In the genomic region with DNA sequence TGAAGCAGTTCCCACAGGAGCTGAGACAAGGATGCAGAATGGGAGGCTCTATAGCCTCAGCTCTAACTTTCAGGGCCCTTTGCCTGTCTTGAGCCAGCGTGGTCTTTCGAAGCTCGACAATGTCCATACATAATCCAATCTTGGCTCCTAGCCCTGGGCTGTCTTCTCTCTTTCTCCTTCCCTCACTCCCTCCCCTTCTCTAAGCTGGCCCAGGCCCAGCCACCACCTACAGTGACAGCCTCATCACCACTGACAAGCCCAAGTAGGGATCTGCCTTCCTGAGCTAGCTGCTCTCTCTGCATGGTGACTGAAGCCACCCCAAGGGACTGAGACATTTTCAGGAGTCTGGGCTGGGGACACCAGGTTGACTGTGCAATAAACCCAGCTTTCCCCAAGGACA, we compare ENCODE assay signal across 17 mouse cellular contexts. TPM values are rescaled to one million over a fixed set of nuclear protein-coding genes. Genes with fewer than 3 reads are reported as not detected.
DNase-seq lines count a peak whose midpoint lies in the region; ATAC-seq and TF ChIP-seq lines count a peak whose summit lies in the region.
"Had no signal": no experiment of that assay in that cellular context is flagged by ENCODE, and none has a peak within 500 bp of the region (broad histone marks: within the 10 kb centered on the region; RNA-seq: fewer than 3 reads in every experiment).

No protein-coding gene starts in this region.

- no peak overlapping the region for H3K4me3 ChIP-seq in forebrain, embryonic 14.5 days (ENCODE audit: low read depth, low read length)
- H3K4me3 ChIP-seq in forebrain, embryonic 12.5 days (replicated peaks), result no peak overlapping the region
- no peak overlapping the region for H3K4me3 ChIP-seq in layer of hippocampus, adult 2 months
- peak overlapping the region; percentile 3; the same call in 1 of the 2 replicates for H3K4me3 ChIP-seq in midbrain, embryonic 13.5 days (replicated peaks)
- H3K4me3 ChIP-seq in midbrain, embryonic 11.5 days (ENCODE audit: low read depth, low read length), result no peak overlapping the region
- 0 out of 2 replicates have a peak overlapping the region, but pooled peaks have one; percentile 1 for H3K4me3 ChIP-seq in midbrain, embryonic 15.5 days
- H3K4me3 ChIP-seq in liver, embryonic 11.5 days (ENCODE audit: low read depth, low read length), result no peak overlapping the region
- H3K4me3 ChIP-seq: heart, embryonic 13.5 days; intestine, embryonic 15.5 days; lung, embryonic 15.5 days; myocyte; neural tube, embryonic 15.5 days had no signal

- H3K27ac ChIP-seq in forebrain, embryonic 14.5 days (ENCODE audit: low read depth, low read length), result no peak overlapping the region
- no peak overlapping the region for H3K27ac ChIP-seq in forebrain, embryonic 12.5 days
- H3K27ac ChIP-seq in layer of hippocampus, adult 2 months, result peak overlapping the region; percentile 48; the same call in 1 of the 2 replicates
- H3K27ac ChIP-seq in midbrain, embryonic 13.5 days, result no peak overlapping the region
- H3K27ac ChIP-seq in midbrain, embryonic 11.5 days (ENCODE audit: low read depth, low read length), result no peak overlapping the region
- H3K27ac ChIP-seq in midbrain, embryonic 15.5 days, result no peak overlapping the region
- H3K27ac ChIP-seq in liver, embryonic 11.5 days (ENCODE audit: low read depth, low read length), result no peak overlapping the region
- H3K27ac ChIP-seq: heart, embryonic 13.5 days; intestine, embryonic 15.5 days; lung, embryonic 15.5 days; neural tube, embryonic 15.5 days had no signal

- H3K27me3 ChIP-seq in forebrain, embryonic 14.5 days (replicated peaks; ENCODE audit: control insufficient read depth, insufficient read depth, low read length), result peaks cover 18% of the 10 kb centered on the region
- peaks cover 59% of the 10 kb centered on the region for H3K27me3 ChIP-seq in forebrain, embryonic 12.5 days
- peaks cover 47% of the 10 kb centered on the region for H3K27me3 ChIP-seq in midbrain, embryonic 13.5 days
- H3K27me3 ChIP-seq in midbrain, embryonic 11.5 days (ENCODE audit: control insufficient read depth, insufficient read depth, low read length), result peaks cover 32% of the 10 kb centered on the region
- H3K27me3 ChIP-seq in midbrain, embryonic 15.5 days (replicated peaks), result peaks cover 17% of the 10 kb centered on the region
- H3K27me3 ChIP-seq in liver, embryonic 11.5 days (replicated peaks; ENCODE audit: control insufficient read depth, insufficient read depth, low read length), result peaks cover 61% of the 10 kb centered on the region

- TF ChIP-seq CTCF in layer of hippocampus, adult 2 months (conservative IDR thresholded peaks at IDR 0.05), result no peak

- H3K36me3 ChIP-seq in forebrain, embryonic 14.5 days (ENCODE audit: control insufficient read depth, insufficient read depth, low read length), result no peaks in the 10 kb centered on the region
- no peaks in the 10 kb centered on the region for H3K36me3 ChIP-seq in forebrain, embryonic 12.5 days (replicated peaks)
- no peaks in the 10 kb centered on the region for H3K36me3 ChIP-seq in midbrain, embryonic 13.5 days
- H3K36me3 ChIP-seq in midbrain, embryonic 11.5 days (ENCODE audit: control insufficient read depth, insufficient read depth, low read length), result no peaks in the 10 kb centered on the region
- no peaks in the 10 kb centered on the region for H3K36me3 ChIP-seq in midbrain, embryonic 15.5 days (replicated peaks)
- H3K36me3 ChIP-seq in liver, embryonic 11.5 days (ENCODE audit: control insufficient read depth, insufficient read depth, low read length), result no peaks in the 10 kb centered on the region
- H3K36me3 ChIP-seq: heart, embryonic 13.5 days; intestine, embryonic 15.5 days; lung, embryonic 15.5 days; neural tube, embryonic 15.5 days had no signal

- no peak for ATAC-seq in forebrain, embryonic 14.5 days
- ATAC-seq in forebrain, embryonic 12.5 days (ENCODE audit: low FRiP score), result no peak
- ATAC-seq in midbrain, embryonic 13.5 days, result no peak
- no peak for ATAC-seq in midbrain, embryonic 11.5 days (ENCODE audit: low FRiP score)
- no peak for ATAC-seq in midbrain, embryonic 15.5 days (replicated peaks)
- ATAC-seq in liver, embryonic 11.5 days (replicated peaks; ENCODE audit: low FRiP score), result no peak
- ATAC-seq: intestine, embryonic 15.5 days had no signal

- peaks cover 27% of the 10 kb centered on the region for H3K4me1 ChIP-seq in forebrain, embryonic 14.5 days (ENCODE audit: control insufficient read depth, insufficient read depth, low read length)
- H3K4me1 ChIP-seq in forebrain, embryonic 12.5 days, result peaks cover 31% of the 10 kb centered on the region
- H3K4me1 ChIP-seq in midbrain, embryonic 13.5 days (replicated peaks), result peaks cover 62% of the 10 kb centered on the region
- H3K4me1 ChIP-seq in midbrain, embryonic 11.5 days (ENCODE audit: control insufficient read depth, insufficient read depth, low read length), result peaks cover 17% of the 10 kb centered on the region
- H3K4me1 ChIP-seq in midbrain, embryonic 15.5 days, result peaks cover 46% of the 10 kb centered on the region
- peaks cover 3% of the 10 kb centered on the region; the same call in 1 of the 2 replicates for H3K4me1 ChIP-seq in liver, embryonic 11.5 days (replicated peaks; ENCODE audit: control insufficient read depth, insufficient read depth, low read length)

- no peaks in the 10 kb centered on the region for H3K9me3 ChIP-seq in forebrain, embryonic 14.5 days (replicated peaks; ENCODE audit: control insufficient read depth, low read length)
- no peaks in the 10 kb centered on the region for H3K9me3 ChIP-seq in forebrain, embryonic 12.5 days
- H3K9me3 ChIP-seq in midbrain, embryonic 13.5 days, result no peaks in the 10 kb centered on the region; the same call in 1 of the 2 replicates
- peaks cover 3% of the 10 kb centered on the region; the same call in 1 of the 2 replicates for H3K9me3 ChIP-seq in midbrain, embryonic 11.5 days (ENCODE audit: control insufficient read depth, low read length)
- H3K9me3 ChIP-seq in midbrain, embryonic 15.5 days, result no peaks in the 10 kb centered on the region
- no peaks in the 10 kb centered on the region for H3K9me3 ChIP-seq in liver, embryonic 11.5 days (ENCODE audit: control insufficient read depth, low read length)
- H3K9me3 ChIP-seq: heart, embryonic 13.5 days; intestine, embryonic 15.5 days; lung, embryonic 15.5 days; neural tube, embryonic 15.5 days had no signal

- no peak overlapping the region for H3K9ac ChIP-seq in forebrain, embryonic 14.5 days (ENCODE audit: low read length)
- no peak overlapping the region for H3K9ac ChIP-seq in forebrain, embryonic 12.5 days
- H3K9ac ChIP-seq in midbrain, embryonic 13.5 days (replicated peaks), result 0 out of 2 replicates have a peak overlapping the region, but pooled peaks have one; percentile 2
- H3K9ac ChIP-seq in midbrain, embryonic 11.5 days (ENCODE audit: low read length), result no peak overlapping the region
- H3K9ac ChIP-seq in midbrain, embryonic 15.5 days, result no peak overlapping the region
- no peak overlapping the region for H3K9ac ChIP-seq in liver, embryonic 11.5 days (ENCODE audit: low read depth, low read length)
- H3K9ac ChIP-seq: heart, embryonic 13.5 days; intestine, embryonic 15.5 days; lung, embryonic 15.5 days; neural tube, embryonic 15.5 days had no signal

- 27% methylated on average over 3 of the region's 3 CpGs for WGBS in forebrain, embryonic 14.5 days
- WGBS in forebrain, embryonic 12.5 days, result 69% methylated on average over 3 of the region's 3 CpGs
- WGBS in midbrain, embryonic 13.5 days, result 34% methylated on average over 3 of the region's 3 CpGs
- 50% methylated on average over 3 of the region's 3 CpGs for WGBS in midbrain, embryonic 11.5 days
- WGBS in midbrain, embryonic 15.5 days, result 24% methylated on average over 3 of the region's 3 CpGs
- 92% methylated on average over 3 of the region's 3 CpGs for WGBS in liver, embryonic 11.5 days

- peak; percentile 40 for DNase-seq in forebrain, embryonic 14.5 days (ENCODE audit: low spot score)
- no peak for DNase-seq in layer of hippocampus, adult 2 months (ENCODE audit: low spot score in 2 of 2)
- DNase-seq in layer of hippocampus, adult 11-12 months (ENCODE audit: low spot score), result no peak
- DNase-seq in midbrain, embryonic 11.5 days (ENCODE audit: low spot score, missing footprints), result no peak
- no peak for DNase-seq in liver, embryonic 11.5 days (ENCODE audit: low spot score)
- DNase-seq: cerebellum, adult 8-10 months; heart, adult 11 months; kidney, postnatal 4 days; spleen, adult 18-20 months had no signal

- peak overlapping the region; percentile 6; the same call in 1 of the 2 replicates for H3K4me2 ChIP-seq in forebrain, embryonic 14.5 days (ENCODE audit: low read length)
- no peak overlapping the region for H3K4me2 ChIP-seq in forebrain, embryonic 12.5 days
- H3K4me2 ChIP-seq in midbrain, embryonic 13.5 days (replicated peaks), result peak overlapping the region; percentile 40
- no peak overlapping the region for H3K4me2 ChIP-seq in midbrain, embryonic 11.5 days
- H3K4me2 ChIP-seq in midbrain, embryonic 15.5 days, result peak overlapping the region; percentile 99
- no peak overlapping the region for H3K4me2 ChIP-seq in liver, embryonic 11.5 days
- H3K4me2 ChIP-seq: heart, embryonic 13.5 days; lung, embryonic 15.5 days; neural tube, embryonic 15.5 days had no signal

RNA-seq across cellular contexts. Expression of gene Ntng2, which starts 6.5 kb away (rescaled TPM):
- polyA plus RNA-seq in forebrain, embryonic 14.5 days (2014; fragmentation: Nextera tagmentation; extraction: Ambion mirVana), result 6.6 and 8.8 TPM in 2 replicates
- 3.0 and 3.8 TPM in 2 replicates for polyA plus RNA-seq in forebrain, embryonic 12.5 days (2016; fragmentation: Nextera tagmentation; extraction: Ambion mirVana)
- total RNA-seq in layer of hippocampus, adult 2 months (2021), result 100 to 1,000 TPM; 111 TPM
- 11.8 and 15.6 TPM in 2 replicates for polyA plus RNA-seq in midbrain, embryonic 13.5 days (2015; fragmentation: Nextera tagmentation; extraction: Ambion mirVana)
- 3.1 and 4.6 TPM in 2 replicates for polyA plus RNA-seq in midbrain, embryonic 11.5 days (2014; fragmentation: Nextera tagmentation; extraction: Ambion mirVana)
- polyA plus RNA-seq in midbrain, embryonic 15.5 days (2015; fragmentation: Nextera tagmentation; extraction: Ambion mirVana), result 13.4 and 14.6 TPM in 2 replicates
- not detected in 2 replicates for polyA plus RNA-seq in liver, embryonic 11.5 days (2014; fragmentation: Nextera tagmentation; extraction: Ambion mirVana)

Comparison
In these comparisons a context has a peak if more than half of its experiments do, and no peak if none do; other contexts are left out.
1. H3K4me2 ChIP-seq: peak in forebrain, embryonic 14.5 days (single experiment), midbrain, embryonic 13.5 days (single experiment) and midbrain, embryonic 15.5 days (single experiment); none in forebrain, embryonic 12.5 days (single experiment), midbrain, embryonic 11.5 days (single experiment) and liver, embryonic 11.5 days (single experiment).
2. H3K4me3 ChIP-seq: peak in midbrain, embryonic 13.5 days (single experiment) and midbrain, embryonic 15.5 days (single experiment); none in forebrain, embryonic 14.5 days (single experiment), forebrain, embryonic 12.5 days (single experiment), layer of hippocampus, adult 2 months (single experiment), midbrain, embryonic 11.5 days (single experiment) and liver, embryonic 11.5 days (single experiment).